Mouse (Mus musculus) MEL (cell line): ENCODE measurements around the gene Tctn3. TPM values are rescaled to one million over a fixed set of nuclear protein-coding genes. Genes with fewer than 3 reads are reported as not detected.

Experiments used
- DNase-seq: peaks from one replicate; pipeline ENCODE4 v3.0.0; 2011; ENCODE audit warnings: low read depth, low spot score
- H3K27ac ChIP-seq: 2 replicates; pipeline ENCODE4 v1.5.1; 2012; ENCODE audit warnings: low read depth, mild to moderate bottlenecking, control low read depth, low read length, moderate library complexity; ENCODE audit not compliant: control insufficient read depth
- H3K27me3 ChIP-seq, 2 experiments: fragments of 150-350 bp in 1 of 2; sonication (generic) in 1 of 2; 2 replicates each; pipeline ENCODE4 v1.6.1; 2012; ENCODE audit warnings: low read length in 2 of 2, mild to moderate bottlenecking in 2 of 2, improper control_type of control experiment in 1 of 2, moderate library complexity in 1 of 2; ENCODE audit not compliant: insufficient read depth in 2 of 2, control insufficient read depth in 1 of 2
- H3K36me3 ChIP-seq, 2 experiments: 2 replicates each; pipeline ENCODE4 v1.6.1; 2012 to 2014; ENCODE audit warnings: low read length in 2 of 2, improper control_type of control experiment in 1 of 2, inconsistent platforms in 1 of 2, mild to moderate bottlenecking in 1 of 2; ENCODE audit not compliant: insufficient read depth in 2 of 2, control insufficient read depth in 1 of 2
- H3K4me1 ChIP-seq, 2 experiments: fragments of 150-350 bp in 1 of 2; sonication (generic) in 1 of 2; 2 replicates each; pipeline ENCODE4 v1.6.1; 2012; ENCODE audit warnings: low read length in 2 of 2, improper control_type of control experiment in 1 of 2, mild to moderate bottlenecking in 1 of 2; ENCODE audit not compliant: insufficient read depth in 2 of 2, control insufficient read depth in 1 of 2
- H3K4me3 ChIP-seq, 2 experiments: fragments of 150-350 bp in 1 of 2; sonication (generic) in 1 of 2; 2 replicates each; pipeline ENCODE4 v1.5.1; 2012; ENCODE audit warnings: low read depth in 2 of 2, low read length in 2 of 2, mild to moderate bottlenecking in 2 of 2, moderate library complexity in 2 of 2, control low read depth in 1 of 2, improper control_type of control experiment in 1 of 2; ENCODE audit not compliant: control insufficient read depth in 1 of 2, insufficient read depth in 1 of 2
- H3K79me2 ChIP-seq: 2 replicates; pipeline ENCODE4 v1.6.1; 2012; ENCODE audit warnings: mild to moderate bottlenecking, low read length, moderate library complexity; ENCODE audit not compliant: control insufficient read depth, poor library complexity, insufficient read depth
- H3K9ac ChIP-seq: 2 replicates; pipeline ENCODE4 v1.6.1; 2012; ENCODE audit warnings: low read depth, mild to moderate bottlenecking, control low read depth, low read length, moderate library complexity; ENCODE audit not compliant: control insufficient read depth, poor library complexity, severe bottlenecking
- H3K9me3 ChIP-seq: fragments of 150-350 bp; sonication (generic); replicated peaks from 2 replicates; pipeline ENCODE4 v1.6.1; 2012; ENCODE audit warnings: mild to moderate bottlenecking, low read length, improper control_type of control experiment, moderate library complexity; ENCODE audit not compliant: insufficient read depth
- BHLHE40 ChIP-seq: IDR thresholded peaks from 2 replicates; pipeline ENCODE4 v1.6.1; 2012; ENCODE audit warnings: low read depth, mild to moderate bottlenecking, inconsistent platforms, low read length, improper control_type of control experiment, borderline replicate concordance
- CHD1 ChIP-seq: IDR thresholded peaks from 2 replicates; pipeline ENCODE4 v1.6.1; 2012; ENCODE audit warnings: low read depth, mild to moderate bottlenecking, inconsistent platforms, low read length, improper control_type of control experiment
- CHD2 ChIP-seq: IDR thresholded peaks from 2 replicates; pipeline ENCODE4 v1.6.1; 2011; ENCODE audit warnings: low read length, improper control_type of control experiment
- CTCF ChIP-seq, 3 experiments: IDR thresholded peaks in 2 of 3; conservative IDR thresholded peaks in 1 of 3; 2 replicates each; pipeline ENCODE4 v1.5.1; 2011 to 2012; ENCODE audit warnings: low read length in 3 of 3, low read depth in 2 of 3, mild to moderate bottlenecking in 2 of 3, improper control_type of control experiment in 1 of 3, inconsistent platforms in 1 of 3, mixed read lengths in 1 of 3, moderate library complexity in 1 of 3; ENCODE audit not compliant: control insufficient read depth in 1 of 3, insufficient read depth in 1 of 3, poor library complexity in 1 of 3, severe bottlenecking in 1 of 3
- GABPA ChIP-seq: IDR thresholded peaks from 2 replicates; pipeline ENCODE4 v1.6.1; 2012; ENCODE audit warnings: low read depth, mild to moderate bottlenecking, inconsistent platforms, low read length, improper control_type of control experiment, moderate library complexity
- GATA1 ChIP-seq: IDR thresholded peaks from 2 replicates; pipeline ENCODE4 v1.6.1; 2011; ENCODE audit warnings: low read depth, low read length, improper control_type of control experiment
- KAT2A ChIP-seq: conservative IDR thresholded peaks from 2 replicates; pipeline ENCODE4 v1.6.1; 2012; ENCODE audit warnings: low read depth, low read length, improper control_type of control experiment, inconsistent platforms
- MAFK ChIP-seq: IDR thresholded peaks from 2 replicates; pipeline ENCODE4 v1.6.1; 2011; ENCODE audit warnings: low read depth, mild to moderate bottlenecking, low read length, improper control_type of control experiment, borderline replicate concordance
- MAZ ChIP-seq: IDR thresholded peaks from 2 replicates; pipeline ENCODE4 v1.6.1; 2012; ENCODE audit warnings: low read depth, mild to moderate bottlenecking, inconsistent platforms, low read length, improper control_type of control experiment
- MYB ChIP-seq: IDR thresholded peaks from 2 replicates; pipeline ENCODE4 v1.6.1; 2011; ENCODE audit warnings: mild to moderate bottlenecking, low read depth, low read length, improper control_type of control experiment
- MYC ChIP-seq: IDR thresholded peaks from 2 replicates; pipeline ENCODE4 v1.6.1; 2011; ENCODE audit warnings: low read depth, mild to moderate bottlenecking, low read length, improper control_type of control experiment, moderate library complexity
- POLR2A ChIP-seq, 2 experiments: IDR thresholded peaks; 2 replicates each; pipeline ENCODE4 v1.6.1; 2011 to 2012; ENCODE audit warnings: low read length in 2 of 2, mild to moderate bottlenecking in 2 of 2, control low read depth in 1 of 2, improper control_type of control experiment in 1 of 2, low read depth in 1 of 2, moderate library complexity in 1 of 2; ENCODE audit not compliant: control insufficient read depth in 1 of 2, insufficient read depth in 1 of 2, poor library complexity in 1 of 2
- POLR2AphosphoS2 ChIP-seq: IDR thresholded peaks from 2 replicates; pipeline ENCODE4 v1.6.1; 2011; ENCODE audit warnings: low read length, improper control_type of control experiment
- POLR2AphosphoS5 ChIP-seq: IDR thresholded peaks from 2 replicates; pipeline ENCODE4 v1.6.1; 2012; ENCODE audit warnings: low read depth, borderline replicate concordance, mild to moderate bottlenecking, inconsistent platforms, low read length, moderate library complexity, mixed read lengths
- RAD21 ChIP-seq: IDR thresholded peaks from 2 replicates; pipeline ENCODE4 v1.6.1; 2011; ENCODE audit warnings: mild to moderate bottlenecking, low read depth, low read length, improper control_type of control experiment
- RCOR1 ChIP-seq: IDR thresholded peaks from 2 replicates; pipeline ENCODE4 v1.6.1; 2012; ENCODE audit warnings: low read depth, mild to moderate bottlenecking, inconsistent platforms, low read length, improper control_type of control experiment
- SIN3A ChIP-seq: IDR thresholded peaks from 2 replicates; pipeline ENCODE4 v1.6.1; 2012; ENCODE audit warnings: low read length, improper control_type of control experiment, inconsistent platforms
- SMC3 ChIP-seq: IDR thresholded peaks from 2 replicates; pipeline ENCODE4 v1.6.1; 2011; ENCODE audit warnings: low read depth, low read length, improper control_type of control experiment
- TCF12 ChIP-seq: IDR thresholded peaks from 2 replicates; pipeline ENCODE4 v1.6.1; 2014; ENCODE audit warnings: low read depth, mild to moderate bottlenecking, inconsistent platforms, low read length, improper control_type of control experiment, moderate library complexity
- ZC3H11A ChIP-seq: IDR thresholded peaks from 2 replicates; pipeline ENCODE4 v1.6.1; 2012; ENCODE audit warnings: low read depth, mild to moderate bottlenecking, inconsistent platforms, low read length, improper control_type of control experiment
- ZMIZ1 ChIP-seq: IDR thresholded peaks from 2 replicates; pipeline ENCODE4 v1.6.1; 2012; ENCODE audit warnings: low read depth, mild to moderate bottlenecking, inconsistent platforms, low read length, improper control_type of control experiment, moderate library complexity
- polyA plus RNA-seq, 2 experiments: library from polyadenylated mRNA; stranded (reverse) in 1 of 2; unstranded in 1 of 2; fragments of >175 nt in 1 of 2; fragments of >200 nt in 1 of 2; gene quantifications; 2 replicates each; pipeline versions ENCODE4 v1.2.1 to v1.2.4; 2012; ENCODE audit warnings: low replicate concordance in 2 of 2, low read depth in 1 of 2; ENCODE audit not compliant: insufficient read length in 2 of 2, insufficient read depth in 1 of 2, missing spikeins in 1 of 2
- total RNA-seq: library from RNA; depleted of rRNA; stranded (reverse); fragments of 300-350 nt; gene quantifications from 2 replicates; pipeline ENCODE4 v1.2.3, GENCODE M21; 2012

Tctn3 gene
- total and polyA plus RNA-seq, 3 experiments, result 3.6 to 6.2 TPM; not detected in 1

DNA sequence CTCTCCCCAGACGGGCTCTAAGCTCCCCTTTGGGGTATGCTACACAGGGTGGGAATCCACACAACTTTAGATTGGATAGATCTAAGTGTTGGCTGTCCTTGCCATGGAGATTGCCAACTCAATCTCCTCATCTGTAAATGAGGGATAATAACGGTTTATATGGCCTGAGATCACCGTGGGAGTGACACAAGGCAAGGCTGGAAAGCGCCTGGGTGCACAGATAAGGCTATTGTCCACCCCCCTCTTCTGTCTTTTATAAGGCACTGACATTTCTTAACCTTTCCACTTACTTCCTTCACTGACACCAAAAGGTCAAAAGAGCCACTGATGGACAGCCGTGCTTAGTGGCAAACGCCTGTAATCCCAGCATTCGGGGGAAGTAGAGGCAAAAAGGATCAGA lies 25.1 kb downstream of the Tctn3 start (continued):
- no peak for TF ChIP-seq ZC3H11A
- TF ChIP-seq, all 39 proteins: peak for 7

DNA sequence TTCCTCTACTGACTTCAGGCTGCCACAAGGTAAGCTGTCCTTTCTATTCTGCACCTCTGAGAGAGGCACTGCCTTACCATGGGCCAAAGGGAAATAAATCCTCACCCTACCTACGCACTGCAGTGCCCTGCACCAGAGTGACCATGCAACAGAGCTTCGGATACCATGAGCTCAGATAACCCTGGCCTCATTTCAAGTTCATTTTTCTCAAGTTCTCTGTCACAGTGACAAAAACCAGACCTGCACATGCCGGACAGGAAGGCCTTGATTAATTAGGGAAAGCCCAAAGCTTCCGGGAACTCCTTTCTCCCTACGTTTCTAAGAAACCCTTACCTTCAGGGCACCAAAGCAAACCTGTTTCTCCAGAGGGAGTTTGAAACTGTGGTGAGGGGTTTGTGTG lies 30.4 kb downstream of the Tctn3 start:
- TF ChIP-seq MAZ, result no peak
- TF ChIP-seq ZMIZ1, result no peak
- TF ChIP-seq GABPA, result no peak
- no peak for TF ChIP-seq KAT2A
- TF ChIP-seq POLR2AphosphoS5, result no peak
- TF ChIP-seq CHD1, result no peak
- TF ChIP-seq CHD2, result no peak
- no peak for TF ChIP-seq SIN3A
- TF ChIP-seq RAD21, result no peak
- no peak for TF ChIP-seq SMC3
- no peak for TF ChIP-seq MYB
- no peak for TF ChIP-seq ZC3H11A
- no peak for TF ChIP-seq MYC
- TF ChIP-seq RCOR1, result no peak
- TF ChIP-seq POLR2AphosphoS2, result no peak; the same call in 1 of the 2 replicates
- no peak for TF ChIP-seq CTCF (IDR thresholded peaks at IDR 0.05 in 2 of 3, conservative IDR thresholded peaks at IDR 0.05 in 1 of 3; ENCODE audit: control insufficient read depth in 1 of 3, insufficient read depth in 1 of 3, low read depth in 2 of 3, low read length in 3 of 3, poor library complexity in 1 of 3, severe bottlenecking in 1 of 3)
- no peak for TF ChIP-seq TCF12
- no peak for TF ChIP-seq MAFK
- no peak for TF ChIP-seq BHLHE40
- TF ChIP-seq, all 39 proteins: peak for 0
- no peak overlapping the region for H3K4me3 ChIP-seq
- peaks cover 12% of the 10 kb centered on the region for H3K79me2 ChIP-seq
- no peak overlapping the region for H3K9ac ChIP-seq
- peaks cover 9 to 16% of the 10 kb centered on the region in 2 experiments for H3K36me3 ChIP-seq
- H3K4me1 ChIP-seq, result peaks cover 0 to 7% of the 10 kb centered on the region in 2 experiments; a peak in 2 of 4 replicates
- no peaks in the 10 kb centered on the region for H3K27me3 ChIP-seq
- H3K27ac ChIP-seq, result no peak overlapping the region
- H3K9me3 ChIP-seq, result no peaks in the 10 kb centered on the region
- DNase-seq, result no peak

DNA sequence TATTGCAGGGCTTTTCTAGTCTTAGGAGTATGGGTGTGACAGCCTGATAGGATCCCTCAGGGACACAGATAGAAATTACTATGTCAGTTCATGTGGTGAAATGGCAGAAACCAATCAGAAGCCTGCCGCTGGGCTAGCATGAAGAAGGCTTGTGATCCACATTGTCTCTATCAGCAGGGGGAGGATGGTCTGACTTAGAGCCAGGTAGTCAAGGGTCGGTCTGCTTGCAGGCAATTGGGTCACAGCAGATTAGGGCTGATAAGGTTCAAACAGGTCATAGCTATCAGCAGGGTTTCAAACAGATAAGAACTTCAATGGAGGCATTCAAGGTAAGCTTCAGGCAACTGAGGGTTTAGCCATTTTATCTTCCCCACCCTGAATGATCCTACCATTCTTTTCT lies 31.1 kb downstream of the Tctn3 start:
- H3K4me1 ChIP-seq, result peaks cover 0 to 4% of the 10 kb centered on the region in 2 experiments; a peak in 1 of 4 replicates
- no peak overlapping the region for H3K9ac ChIP-seq
- no peaks in the 10 kb centered on the region for H3K27me3 ChIP-seq
- no peak overlapping the region for H3K27ac ChIP-seq
- 0 out of 2 replicates have a peak, but pooled peaks have one; percentile 16 for TF ChIP-seq GATA1
- no peak for TF ChIP-seq POLR2A (IDR thresholded peaks at IDR 0.05; ENCODE audit: control insufficient read depth in 1 of 2, insufficient read depth in 1 of 2, low read depth in 1 of 2, low read length in 2 of 2, poor library complexity in 1 of 2)
- peaks cover 5% of the 10 kb centered on the region; the same call in 1 of the 2 replicates for H3K79me2 ChIP-seq
- H3K4me3 ChIP-seq, result no peak overlapping the region
- no peak for DNase-seq
- H3K36me3 ChIP-seq, result peaks cover 6 to 24% of the 10 kb centered on the region in 2 experiments
- no peaks in the 10 kb centered on the region for H3K9me3 ChIP-seq
